Mouse (Mus musculus): ENCODE data around the gene Nfkbia. TPM values are rescaled to one million over a fixed set of nuclear protein-coding genes. Genes with fewer than 3 reads are reported as not detected.

Nfkbia gene
- polyA plus RNA-seq, 1 experiment from 2014 or later, result 81.0 TPM

- DNase-seq (no peak), ATAC-seq (ENCODE audit: insufficient read depth) (no peak)
- Histone ChIP-seq H3K9ac (no peak overlapping the region), H3K4me2 (no peak overlapping the region), H3K4me3 (ENCODE audit: low read depth, low read length) (no peak overlapping the region), H3K27ac (ENCODE audit: low read depth) (no peak overlapping the region), H3K36me3 (ENCODE audit: insufficient read depth) (peaks cover 22% of the 10 kb centered on the region), H3K4me1 (ENCODE audit: insufficient read depth) (no peaks in the 10 kb centered on the region), H3K27me3 (ENCODE audit: insufficient read depth, low read length) (no peaks in the 10 kb centered on the region), H3K9me3 (ENCODE audit: low read depth, low read length) (no peaks in the 10 kb centered on the region)
- no peak for TF ChIP-seq CTCF (IDR thresholded peaks at IDR 0.05; ENCODE audit: low read depth)
- 61% methylated on average over 5 of the region's 5 CpGs for WGBS
These were observed 8.9 kb downstream of the Nfkbia start for GRCm38 (mm10) chr12:55483591-55483990.

DNA sequence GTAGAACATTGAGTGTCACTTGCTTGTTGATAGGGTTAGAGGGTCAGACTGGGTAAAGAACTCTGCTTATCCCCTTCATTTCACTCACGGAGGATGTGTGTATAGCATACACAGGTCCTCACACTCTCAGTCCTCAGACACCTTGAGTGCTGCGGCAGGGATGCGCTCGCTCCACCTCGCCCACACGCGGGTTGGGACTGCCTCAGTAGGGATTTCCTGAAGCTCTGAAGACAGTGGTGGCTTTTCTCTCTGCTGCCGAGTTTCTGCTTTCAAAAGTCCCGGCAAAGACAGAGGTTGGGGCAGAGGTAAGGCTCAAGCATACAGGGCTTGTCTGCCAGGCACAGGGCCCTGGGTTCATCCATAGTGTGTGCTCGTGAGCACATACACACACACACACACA lies 9.7 kb downstream of the Nfkbia start:
- Histone ChIP-seq H3K4me2 (no peak overlapping the region), H3K27ac (ENCODE audit: low read depth) (no peak overlapping the region), H3K4me1 (ENCODE audit: insufficient read depth) (no peaks in the 10 kb centered on the region), H3K27me3 (ENCODE audit: insufficient read depth, low read length) (no peaks in the 10 kb centered on the region), H3K9me3 (ENCODE audit: low read depth, low read length) (no peaks in the 10 kb centered on the region), H3K4me3 (ENCODE audit: low read depth, low read length) (no peak overlapping the region), H3K9ac (no peak overlapping the region), H3K36me3 (ENCODE audit: insufficient read depth) (peaks cover 13% of the 10 kb centered on the region)
- 68% methylated on average over 10 of the region's 10 CpGs for WGBS
- ATAC-seq (ENCODE audit: insufficient read depth), result 0 out of 2 replicates have a peak, but pooled peaks have one; percentile 15
- TF ChIP-seq CTCF (IDR thresholded peaks at IDR 0.05; ENCODE audit: low read depth), result no peak
- no peak for DNase-seq

DNA sequence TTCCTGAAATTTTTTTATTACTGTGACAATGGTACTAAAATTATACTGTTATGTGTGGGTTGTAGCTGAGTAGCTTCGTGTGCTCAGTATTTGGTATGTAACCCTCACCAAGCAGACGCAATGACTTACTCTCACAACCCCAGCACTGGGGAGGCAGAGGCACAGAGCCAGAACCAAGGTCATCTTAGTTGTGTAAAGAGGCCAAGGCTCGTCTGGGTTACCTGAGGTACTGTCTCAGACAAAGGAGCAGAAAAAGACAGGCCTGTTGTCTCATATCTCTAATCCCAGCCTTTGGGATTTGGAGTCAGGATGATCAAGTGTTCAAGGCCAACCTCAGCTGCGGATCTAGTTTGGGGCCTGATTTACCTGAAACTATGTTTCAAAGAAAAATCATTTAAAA lies 10.7 kb downstream of the Nfkbia start:
- H3K4me2 ChIP-seq, result no peak overlapping the region
- no peak overlapping the region for H3K27ac ChIP-seq (ENCODE audit: low read depth)
- no peaks in the 10 kb centered on the region for H3K27me3 ChIP-seq (ENCODE audit: insufficient read depth, low read length)
- no peak overlapping the region for H3K4me3 ChIP-seq (ENCODE audit: low read depth, low read length)
- no peaks in the 10 kb centered on the region for H3K4me1 ChIP-seq (ENCODE audit: insufficient read depth)
- 78% methylated on average over 4 of the region's 4 CpGs for WGBS
- H3K9me3 ChIP-seq (ENCODE audit: low read depth, low read length), result no peaks in the 10 kb centered on the region
- 0 out of 2 replicates have a peak, but pooled peaks cover 3% of the 10 kb centered on the region for H3K36me3 ChIP-seq (ENCODE audit: insufficient read depth)
- no peak for TF ChIP-seq CTCF (IDR thresholded peaks at IDR 0.05; ENCODE audit: low read depth)
- no peak for DNase-seq
- no peak overlapping the region for H3K9ac ChIP-seq
- ATAC-seq (ENCODE audit: insufficient read depth), result no peak

DNA sequence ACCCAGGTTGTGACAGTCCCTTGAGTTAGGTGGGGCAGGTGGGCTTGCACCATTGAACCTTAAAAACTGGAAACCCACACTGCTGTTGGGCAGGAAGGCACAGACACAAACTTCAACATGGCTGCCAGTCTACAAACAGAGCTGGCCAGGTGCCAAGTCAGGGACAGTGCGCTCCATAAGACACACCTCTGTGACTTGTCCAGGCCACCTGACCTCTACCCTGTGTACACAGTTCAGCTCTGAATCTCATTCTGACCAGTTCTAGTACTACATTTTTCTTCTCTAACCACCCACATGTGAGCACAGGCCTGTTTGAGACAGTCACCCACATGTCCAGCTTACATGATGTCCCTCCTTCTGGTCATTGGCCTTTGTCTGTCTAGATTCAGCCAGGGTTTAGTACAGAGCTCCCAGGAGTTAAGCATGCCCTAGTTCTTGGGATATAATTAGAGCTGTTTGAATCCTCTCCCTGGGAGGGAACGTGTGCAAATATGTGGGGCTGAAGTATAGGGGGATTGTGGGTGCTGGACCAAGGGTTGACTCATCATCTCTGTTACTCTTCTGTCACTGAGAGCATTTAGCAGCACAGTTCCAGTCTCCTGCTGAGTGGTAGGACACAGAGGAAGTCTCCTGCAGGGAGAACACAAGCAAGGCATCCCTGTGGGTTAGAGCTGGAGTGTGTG lies 11.8 kb downstream of the Nfkbia start:
- DNase-seq (no peak), ATAC-seq (ENCODE audit: insufficient read depth) (no peak)
- Histone ChIP-seq H3K4me1 (ENCODE audit: insufficient read depth) (no peaks in the 10 kb centered on the region), H3K36me3 (ENCODE audit: insufficient read depth) (no peaks in the 10 kb centered on the region), H3K9ac (no peak overlapping the region), H3K27ac (ENCODE audit: low read depth) (no peak overlapping the region), H3K27me3 (ENCODE audit: insufficient read depth, low read length) (no peaks in the 10 kb centered on the region), H3K4me3 (ENCODE audit: low read depth, low read length) (no peak overlapping the region), H3K4me2 (no peak overlapping the region), H3K9me3 (ENCODE audit: low read depth, low read length) (no peaks in the 10 kb centered on the region)
- WGBS, result 81% methylated on average over 2 of the region's 2 CpGs
- TF ChIP-seq CTCF (IDR thresholded peaks at IDR 0.05; ENCODE audit: low read depth), result no peak

- no peak for DNase-seq
- no peaks in the 10 kb centered on the region for H3K4me1 ChIP-seq (ENCODE audit: insufficient read depth)
- H3K27ac ChIP-seq (ENCODE audit: low read depth), result no peak overlapping the region
- 74% methylated on average over 3 of the region's 3 CpGs for WGBS
- ATAC-seq (ENCODE audit: insufficient read depth), result no peak
- H3K4me3 ChIP-seq (ENCODE audit: low read depth, low read length), result no peak overlapping the region
- H3K27me3 ChIP-seq (ENCODE audit: insufficient read depth, low read length), result no peaks in the 10 kb centered on the region
- H3K9ac ChIP-seq, result no peak overlapping the region
- H3K4me2 ChIP-seq, result no peak overlapping the region
- TF ChIP-seq CTCF (IDR thresholded peaks at IDR 0.05; ENCODE audit: low read depth), result no peak
- H3K9me3 ChIP-seq (ENCODE audit: low read depth, low read length), result no peaks in the 10 kb centered on the region
- no peaks in the 10 kb centered on the region for H3K36me3 ChIP-seq (ENCODE audit: insufficient read depth)
These were observed 13.5 kb downstream of the Nfkbia start for GRCm38 (mm10) chr12:55478901-55479300.

DNA sequence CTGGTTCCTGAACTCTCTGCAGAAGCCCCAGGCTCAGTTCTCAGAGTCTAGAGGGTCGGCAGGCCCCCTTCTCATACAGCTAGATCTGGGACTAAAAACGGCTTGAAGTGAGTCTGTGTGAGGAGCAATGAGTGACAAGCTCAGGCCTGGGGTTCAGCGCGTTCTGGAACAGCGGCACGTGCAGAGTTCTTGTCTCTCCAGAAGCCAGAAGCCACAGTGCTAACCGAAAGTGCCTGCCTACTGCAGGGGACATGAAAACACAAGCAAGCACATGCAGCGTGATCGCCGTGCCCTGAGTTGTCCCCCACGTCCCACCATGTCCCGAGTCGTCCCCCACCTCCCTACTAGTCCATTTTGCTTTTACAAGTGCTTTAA lies 18.3 kb downstream of the Nfkbia start:
- ATAC-seq (ENCODE audit: insufficient read depth), result no peak

GRCm38 (mm10) chr12:55473250-55474208 lies 18.9 kb downstream of the Nfkbia start:
- Histone ChIP-seq H3K4me2 (no peak overlapping the region), H3K27ac (ENCODE audit: low read depth) (no peak overlapping the region), H3K4me3 (ENCODE audit: low read depth, low read length) (no peak overlapping the region), H3K9me3 (ENCODE audit: low read depth, low read length) (no peaks in the 10 kb centered on the region), H3K9ac (no peak overlapping the region), H3K4me1 (ENCODE audit: insufficient read depth) (peaks cover 8% of the 10 kb centered on the region; the same call in 1 of the 2 replicates), H3K36me3 (ENCODE audit: insufficient read depth) (no peaks in the 10 kb centered on the region), H3K27me3 (ENCODE audit: insufficient read depth, low read length) (no peaks in the 10 kb centered on the region)
- ATAC-seq (ENCODE audit: insufficient read depth), result peak; percentile 51; the same call in 1 of the 2 replicates
- 27% methylated on average over 8 of the region's 8 CpGs for WGBS
- TF ChIP-seq CTCF (IDR thresholded peaks at IDR 0.05; ENCODE audit: low read depth), result no peak
- DNase-seq, result no peak

More for the DNA sequence above, 18.3 kb downstream of the Nfkbia start:
- 76% methylated on average over 13 of the region's 13 CpGs for WGBS
- H3K4me3 ChIP-seq (ENCODE audit: low read depth, low read length), result no peak overlapping the region
- H3K9ac ChIP-seq, result no peak overlapping the region
- peaks cover 8% of the 10 kb centered on the region; the same call in 1 of the 2 replicates for H3K4me1 ChIP-seq (ENCODE audit: insufficient read depth)
- TF ChIP-seq CTCF (IDR thresholded peaks at IDR 0.05; ENCODE audit: low read depth), result no peak
- no peaks in the 10 kb centered on the region for H3K27me3 ChIP-seq (ENCODE audit: insufficient read depth, low read length)
- H3K36me3 ChIP-seq (ENCODE audit: insufficient read depth), result no peaks in the 10 kb centered on the region
- no peak overlapping the region for H3K4me2 ChIP-seq
- H3K27ac ChIP-seq (ENCODE audit: low read depth), result no peak overlapping the region
- H3K9me3 ChIP-seq (ENCODE audit: low read depth, low read length), result no peaks in the 10 kb centered on the region
- DNase-seq, result no peak

All from lung, embryonic 14.5 days (tissue).